Mouse (Mus musculus): ENCODE measurements around the gene Lrrc51. TPM values are rescaled to one million over a fixed set of nuclear protein-coding genes. Genes with fewer than 3 reads are reported as not detected.
A peak's percentile ranks its signal among the peaks of the same experiment; 100 is the strongest.
"Not testable (repeated sequence)": the region's sequence is repeated elsewhere in the genome, so short reads cannot be mapped to it uniquely, and the experiment has no call there.

The Lrrc51 gene
- polyA plus RNA-seq, 1 experiment from 2014 or later = 9.1 TPM

DNA sequence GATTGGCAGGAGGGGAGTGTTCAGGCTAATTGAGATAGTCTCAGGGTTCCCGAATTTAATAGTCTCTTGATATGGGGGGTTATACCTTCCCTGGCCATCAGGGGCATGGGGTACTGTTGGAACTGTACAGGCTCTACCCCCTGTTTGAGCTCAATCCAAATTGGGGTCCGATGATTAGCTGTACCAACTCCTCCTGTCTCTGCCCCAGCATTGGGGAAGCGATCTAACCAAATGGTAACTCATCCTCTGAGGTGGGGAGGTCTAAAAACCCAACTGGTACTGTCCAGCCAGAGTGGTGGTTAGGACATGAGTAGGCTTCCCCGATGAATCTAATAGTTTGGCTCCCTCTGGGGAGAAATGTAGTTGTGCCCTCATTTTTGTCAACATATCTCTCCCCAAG is 3.3 kb upstream of the Lrrc51 start:
- no peaks in the 10 kb centered on the region for H3K27me3 ChIP-seq (replicated peaks)
- no peak overlapping the region for H3K27ac ChIP-seq
- ATAC-seq (replicated peaks) = no peak
- H3K9ac ChIP-seq = no peak overlapping the region
- no peaks in the 10 kb centered on the region for H3K36me3 ChIP-seq (replicated peaks)
- peaks cover 36% of the 10 kb centered on the region for H3K4me1 ChIP-seq
- H3K9me3 ChIP-seq = no peaks in the 10 kb centered on the region
- 96% methylated on average over 4 of the region's 4 CpGs for WGBS
- no peak overlapping the region for H3K4me3 ChIP-seq
- no peak overlapping the region for H3K4me2 ChIP-seq

GRCm38 (mm10) chr7:101935957-101936356 is 2.3 kb upstream of the Lrrc51 start:
- H3K9ac ChIP-seq = no peak overlapping the region; the same call in 1 of the 2 replicates
- no peaks in the 10 kb centered on the region for H3K27me3 ChIP-seq (replicated peaks)
- H3K9me3 ChIP-seq = no peaks in the 10 kb centered on the region
- H3K4me3 ChIP-seq = no peak overlapping the region
- H3K4me1 ChIP-seq = peaks cover 36% of the 10 kb centered on the region
- ATAC-seq (replicated peaks) = no peak
- WGBS = 97% methylated on average over 4 of the region's 4 CpGs
- H3K4me2 ChIP-seq = no peak overlapping the region
- no peaks in the 10 kb centered on the region for H3K36me3 ChIP-seq (replicated peaks)
- no peak overlapping the region for H3K27ac ChIP-seq

GRCm38 (mm10) chr7:101933300-101933699 is 395 bp downstream of the Lrrc51 start:
- peaks cover 36% of the 10 kb centered on the region for H3K4me1 ChIP-seq
- peak overlapping the region; percentile 74 for H3K4me2 ChIP-seq

GRCm38 (mm10) chr7:101932551-101932950 is 1.1 kb downstream of the Lrrc51 start:
- no peaks in the 10 kb centered on the region for H3K9me3 ChIP-seq
- peaks cover 36% of the 10 kb centered on the region for H3K4me1 ChIP-seq
- H3K4me3 ChIP-seq = no peak overlapping the region
- no peaks in the 10 kb centered on the region for H3K27me3 ChIP-seq (replicated peaks)
- WGBS = 87% methylated on average over 1 of the region's 1 CpGs
- H3K9ac ChIP-seq = no peak overlapping the region
- peak overlapping the region; percentile 74; the same call in 1 of the 2 replicates for H3K4me2 ChIP-seq
- no peak overlapping the region for H3K27ac ChIP-seq
- ATAC-seq (replicated peaks) = no peak
- no peaks in the 10 kb centered on the region for H3K36me3 ChIP-seq (replicated peaks)

More at GRCm38 (mm10) chr7:101933300-101933699, 395 bp downstream of the Lrrc51 start:
- peak overlapping the region; percentile 89 for H3K4me3 ChIP-seq
- H3K27me3 ChIP-seq (replicated peaks) = no peaks in the 10 kb centered on the region
- no peaks in the 10 kb centered on the region for H3K36me3 ChIP-seq (replicated peaks)
- 6% methylated on average over 15 of the region's 15 CpGs for WGBS
- peak overlapping the region; percentile 27; the same call in 1 of the 2 replicates for H3K27ac ChIP-seq
- H3K9me3 ChIP-seq = no peaks in the 10 kb centered on the region
- peak; percentile 27 for ATAC-seq (replicated peaks)
- peak overlapping the region; percentile 27 for H3K9ac ChIP-seq

GRCm38 (mm10) chr7:101928093-101928492 is 5.6 kb downstream of the Lrrc51 start:
- Histone ChIP-seq H3K9ac (no peak overlapping the region), H3K36me3 (replicated peaks) (no peaks in the 10 kb centered on the region), H3K27me3 (replicated peaks) (no peaks in the 10 kb centered on the region), H3K9me3 (no peaks in the 10 kb centered on the region), H3K27ac (no peak overlapping the region), H3K4me1 (peaks cover 7% of the 10 kb centered on the region; the same call in 1 of the 2 replicates), H3K4me3 (no peak overlapping the region), H3K4me2 (no peak overlapping the region)
- no peak for ATAC-seq (replicated peaks)
- 86% methylated on average over 3 of the region's 3 CpGs for WGBS

DNA sequence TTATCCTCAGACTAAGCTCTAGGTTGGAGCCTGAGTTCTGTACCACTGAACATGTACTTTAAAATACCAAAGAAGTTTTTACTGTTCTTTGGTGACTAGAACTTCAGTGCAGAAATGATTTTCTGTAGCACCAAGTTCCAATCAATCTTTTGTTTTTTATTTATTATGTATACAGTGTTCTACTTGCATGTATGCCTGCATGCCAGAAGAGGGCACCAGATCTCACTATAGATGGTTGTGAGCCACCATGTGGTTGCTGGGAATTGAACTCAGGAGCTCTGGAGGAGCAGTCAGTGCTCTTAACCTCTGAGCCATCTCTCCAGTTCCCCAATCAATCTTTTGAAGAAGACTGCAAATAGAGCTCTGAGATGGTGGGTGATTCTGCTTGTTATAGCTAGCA is 7.8 kb downstream of the Lrrc51 start:
- not testable (repeated sequence) for H3K4me2 ChIP-seq; H3K9ac ChIP-seq; H3K27ac ChIP-seq; H3K36me3 ChIP-seq (replicated peaks); H3K4me1 ChIP-seq; H3K27me3 ChIP-seq (replicated peaks); H3K4me3 ChIP-seq; ATAC-seq (replicated peaks); H3K9me3 ChIP-seq

DNA sequence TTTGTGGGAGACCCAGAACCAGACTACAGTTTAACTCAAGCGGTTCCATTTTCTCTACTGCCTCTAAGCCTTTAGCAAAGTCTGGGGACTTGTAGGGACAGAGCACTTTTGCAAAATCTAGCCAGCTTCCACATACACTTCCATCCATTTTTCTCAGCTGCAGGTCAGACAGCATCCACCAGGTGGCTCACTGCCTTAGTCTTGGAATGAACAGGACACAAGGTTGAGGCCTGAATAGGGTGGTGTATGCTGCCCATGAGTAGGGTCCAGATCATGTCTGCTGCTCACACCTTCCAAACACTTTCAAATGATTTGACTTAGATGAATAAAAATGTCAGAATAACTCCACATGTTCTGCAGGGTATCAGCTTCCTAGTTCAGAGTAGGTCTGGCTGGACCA is 15.6 kb downstream of the Lrrc51 start:
- Histone ChIP-seq H3K27me3 (replicated peaks) (no peaks in the 10 kb centered on the region), H3K4me2 (no peak overlapping the region), H3K36me3 (replicated peaks) (peaks cover 10% of the 10 kb centered on the region; the same call in 1 of the 2 replicates), H3K4me3 (no peak overlapping the region), H3K27ac (no peak overlapping the region), H3K9ac (no peak overlapping the region), H3K4me1 (no peaks in the 10 kb centered on the region), H3K9me3 (no peaks in the 10 kb centered on the region)
- WGBS = 13% methylated on average over 1 of the region's 1 CpGs
- peak; percentile 80 for ATAC-seq (replicated peaks)

DNA sequence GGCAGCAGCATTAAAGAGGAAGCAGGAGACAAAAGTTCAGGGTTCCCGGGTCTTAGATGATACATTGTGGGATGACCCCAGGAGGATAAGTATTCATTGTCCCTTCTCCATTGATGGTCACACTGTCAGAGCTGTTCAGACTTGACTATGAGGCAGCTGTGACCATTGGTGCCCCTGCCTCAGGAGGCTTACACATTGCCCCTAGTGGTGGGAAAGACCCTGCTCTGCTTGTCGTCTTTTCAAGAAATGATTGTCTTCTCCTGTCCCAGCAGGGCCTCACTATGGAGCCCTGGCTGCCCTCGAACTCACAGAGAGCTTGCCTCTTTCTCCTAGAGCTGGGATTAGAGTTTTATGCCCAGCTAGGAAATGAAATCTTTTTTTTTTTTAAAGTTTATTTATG is 21.7 kb downstream of the Lrrc51 start:
- no peak overlapping the region for H3K27ac ChIP-seq
- 66% methylated on average over 3 of the region's 3 CpGs for WGBS
- no peaks in the 10 kb centered on the region for H3K27me3 ChIP-seq (replicated peaks)
- peaks cover 36% of the 10 kb centered on the region for H3K36me3 ChIP-seq (replicated peaks)
- H3K9me3 ChIP-seq = no peaks in the 10 kb centered on the region
- H3K4me2 ChIP-seq = no peak overlapping the region
- ATAC-seq (replicated peaks) = no peak
- no peak overlapping the region for H3K4me3 ChIP-seq
- no peak overlapping the region for H3K9ac ChIP-seq
- peaks cover 16% of the 10 kb centered on the region for H3K4me1 ChIP-seq

DNA sequence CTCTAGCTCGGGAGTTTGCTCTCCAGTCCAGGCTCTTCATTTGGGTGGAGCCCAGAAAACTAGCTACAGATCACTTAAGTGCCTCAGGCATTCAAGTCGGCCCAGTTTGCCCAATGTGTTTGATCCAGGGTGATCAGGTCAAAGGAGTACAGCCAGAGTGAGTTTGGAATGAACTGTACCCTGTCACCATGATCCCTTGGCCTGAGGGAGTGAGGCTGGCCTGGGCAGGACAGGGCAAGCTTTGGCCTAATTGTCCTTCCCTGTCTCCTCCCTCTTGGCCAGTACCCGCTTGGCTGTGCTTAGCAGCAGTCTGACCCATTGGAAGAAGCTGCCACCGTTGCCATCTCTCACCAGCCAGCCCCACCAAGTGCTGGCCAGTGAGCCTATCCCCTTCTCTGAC is 23.6 kb downstream of the Lrrc51 start:
- no peaks in the 10 kb centered on the region for H3K27me3 ChIP-seq (replicated peaks)
- 84% methylated on average over 4 of the region's 4 CpGs for WGBS
- H3K9ac ChIP-seq = no peak overlapping the region
- no peaks in the 10 kb centered on the region for H3K9me3 ChIP-seq
- H3K4me1 ChIP-seq = peaks cover 25% of the 10 kb centered on the region
- no peak overlapping the region for H3K4me2 ChIP-seq
- H3K27ac ChIP-seq = no peak overlapping the region
- H3K4me3 ChIP-seq = no peak overlapping the region
- peaks cover 36% of the 10 kb centered on the region for H3K36me3 ChIP-seq (replicated peaks)
- no peak for ATAC-seq (replicated peaks)

GRCm38 (mm10) chr7:101908367-101908766 is 25.3 kb downstream of the Lrrc51 start:
- no peak for ATAC-seq (replicated peaks)
- Histone ChIP-seq H3K9me3 (no peaks in the 10 kb centered on the region), H3K27ac (no peak overlapping the region), H3K4me1 (peaks cover 30% of the 10 kb centered on the region), H3K9ac (no peak overlapping the region), H3K36me3 (replicated peaks) (peaks cover 29% of the 10 kb centered on the region), H3K4me2 (no peak overlapping the region), H3K27me3 (replicated peaks) (no peaks in the 10 kb centered on the region), H3K4me3 (no peak overlapping the region)
- WGBS = 83% methylated on average over 4 of the region's 4 CpGs

DNA sequence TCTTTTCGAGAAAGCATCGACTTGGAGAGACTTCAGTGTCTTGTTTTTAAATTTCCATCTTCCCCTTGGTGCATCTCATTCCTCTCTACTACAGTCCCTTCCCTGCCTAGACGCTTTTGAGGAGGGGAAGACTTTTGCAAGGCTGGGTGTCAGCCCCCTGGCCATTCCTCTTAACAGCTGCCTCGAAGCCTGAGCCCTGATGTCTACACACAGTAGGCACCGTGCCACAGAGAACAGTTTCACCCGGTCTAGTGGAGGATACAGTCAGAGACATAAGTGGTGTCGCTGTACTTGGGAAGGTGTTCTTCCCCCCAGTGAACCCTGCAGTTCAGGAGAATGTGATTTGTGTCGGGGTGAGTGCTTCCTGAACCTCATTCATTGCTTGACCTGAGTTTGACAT is 27.0 kb downstream of the Lrrc51 start:
- Histone ChIP-seq H3K27me3 (replicated peaks) (no peaks in the 10 kb centered on the region), H3K9me3 (no peaks in the 10 kb centered on the region), H3K9ac (no peak overlapping the region), H3K27ac (no peak overlapping the region), H3K4me3 (peak overlapping the region; percentile 76), H3K4me2 (peak overlapping the region; percentile 58), H3K36me3 (replicated peaks) (peaks cover 13% of the 10 kb centered on the region; the same call in 1 of the 2 replicates), H3K4me1 (peaks cover 30% of the 10 kb centered on the region)
- 83% methylated on average over 8 of the region's 8 CpGs for WGBS
- ATAC-seq (replicated peaks) = no peak

GRCm38 (mm10) chr7:101906287-101906681 is 27.4 kb downstream of the Lrrc51 start, which contains the start of gene Tomt:
Gene Tomt, minus strand, starts transcription at chr7:101906359.
- no peaks in the 10 kb centered on the region for H3K9me3 ChIP-seq
- H3K9ac ChIP-seq = peak within 1 kb of the TSS; percentile 89
- no peaks in the 10 kb centered on the region for H3K27me3 ChIP-seq (replicated peaks)
- peak within 1 kb of the TSS; percentile 64 for H3K4me2 ChIP-seq
- no peak for ATAC-seq (replicated peaks)
- WGBS = 21% methylated on average over 11 of the region's 11 CpGs
- peak within 1 kb of the TSS; percentile 76 for H3K4me3 ChIP-seq
- peak within 1 kb of the TSS; percentile 96 for H3K27ac ChIP-seq
- peaks cover 30% of the 10 kb centered on the region for H3K4me1 ChIP-seq
- 0 out of 2 replicates have a peak, but pooled peaks cover 10% of the 10 kb centered on the region for H3K36me3 ChIP-seq (replicated peaks)

GRCm38 (mm10) chr7:101905561-101906286 is 28.0 kb downstream of the Lrrc51 start, which contains the start of gene Lamtor1:
Gene Lamtor1, plus strand, starts transcription at chr7:101905904.
- H3K36me3 ChIP-seq (replicated peaks) = 0 out of 2 replicates have a peak, but pooled peaks cover 6% of the 10 kb centered on the region
- H3K27ac ChIP-seq = peak within 1 kb of the TSS; percentile 96
- peak; percentile 97 for ATAC-seq (replicated peaks)
- peak within 1 kb of the TSS; percentile 76 for H3K4me3 ChIP-seq
- peak within 1 kb of the TSS; percentile 89 for H3K9ac ChIP-seq
- peaks cover 30% of the 10 kb centered on the region for H3K4me1 ChIP-seq
- 0% methylated on average over 61 of the region's 61 CpGs for WGBS
- H3K27me3 ChIP-seq (replicated peaks) = no peaks in the 10 kb centered on the region
- peak within 1 kb of the TSS; percentile 64 for H3K4me2 ChIP-seq
- no peaks in the 10 kb centered on the region for H3K9me3 ChIP-seq
